Mouse (Mus musculus) leukemia stem cell, adult 10-12 weeks (primary cell): ENCODE measurements around the gene Pik3cd. TPM values are rescaled to one million over a fixed set of nuclear protein-coding genes. Genes with fewer than 3 reads are reported as not detected.

ENCODE experiments used
- polyA plus RNA-seq: library from polyadenylated mRNA; stranded (reverse); fragments of >175 nt; gene quantifications from 2 replicates; pipeline ENCODE4 v1.2.3, GENCODE M21; 2012; ENCODE audit warnings: low replicate concordance

Gene Pik3cd
- 37.1 and 68.7 TPM in 2 replicates for polyA plus RNA-seq

GRCm38 (mm10) chr4:149702210-149702979, at the start of gene Pik3cd:
TSS of gene Pik3cd (minus strand) at chr4:149702571.

DNA sequence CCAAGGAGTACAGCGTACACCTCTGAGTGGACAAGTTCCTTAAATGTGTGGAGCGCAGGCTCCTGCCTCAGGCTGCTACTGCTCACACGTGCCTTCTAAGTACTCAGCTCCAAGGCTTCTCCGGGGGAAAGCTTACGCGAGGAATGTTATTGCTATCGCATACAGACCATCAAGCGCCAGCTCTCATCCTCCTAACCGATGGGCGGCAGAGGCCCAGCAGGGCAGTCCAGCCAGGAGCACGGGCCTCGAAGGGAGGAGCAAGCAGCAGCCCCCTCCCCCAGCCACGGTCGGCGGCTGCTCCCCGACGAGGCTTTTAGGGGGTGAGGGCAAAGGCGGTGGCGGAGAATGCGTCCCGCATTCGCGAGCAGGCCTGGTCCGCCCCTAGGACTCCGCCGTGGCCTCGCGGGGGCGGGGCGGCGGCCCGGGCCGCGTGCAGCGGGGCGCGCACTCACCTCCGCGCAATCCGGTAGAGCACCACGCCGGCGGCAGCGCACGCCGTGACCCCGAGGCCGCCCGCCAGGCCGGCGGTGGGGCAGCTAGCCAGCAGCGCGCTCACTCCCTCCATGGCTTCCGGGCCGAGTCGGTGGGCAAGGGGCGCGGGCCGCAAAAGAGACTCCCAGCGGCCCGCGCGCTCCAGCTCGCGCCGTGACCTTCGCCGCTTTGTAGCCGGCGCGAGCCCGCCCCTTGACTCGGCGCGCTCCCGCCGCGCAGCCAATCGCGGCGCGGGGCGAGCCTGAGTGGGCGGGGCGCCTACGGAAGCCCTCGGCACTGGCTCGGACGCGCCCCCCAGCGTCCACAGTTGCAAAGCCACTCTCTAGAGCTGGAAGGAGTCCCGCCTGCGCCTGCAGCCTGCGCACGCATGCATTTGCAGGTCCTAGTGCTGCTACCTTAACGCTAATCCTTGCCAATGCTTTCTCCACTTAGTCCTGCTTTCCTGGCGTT, 35.3 kb upstream of the Pik3cd start, which contains the start of gene Tmem201:
TSS of gene Tmem201 (minus strand) at position 662 of the 942 bp plus-strand sequence.

Other genes with a start within 250 kb of the Pik3cd start
- gene Rbp7, start 247.6 kb downstream of the Pik3cd start, polyA plus RNA-seq: not detected in 2 replicates
- gene Tmem274, start 225.2 kb downstream of the Pik3cd start, polyA plus RNA-seq: not detected in 2 replicates
- gene Nmnat1, start 217.4 kb downstream of the Pik3cd start, polyA plus RNA-seq: 1.3 and 2.9 TPM in 2 replicates
- 11.8 and 15.3 TPM in 2 replicates for gene Lzic, start 217.3 kb downstream of the Pik3cd start, polyA plus RNA-seq
- 0.55 and 3.0 TPM in 2 replicates for gene Ctnnbip1, start 184.3 kb downstream of the Pik3cd start, polyA plus RNA-seq
- gene Clstn1, start 116.1 kb downstream of the Pik3cd start, polyA plus RNA-seq: 9.5 and 10.6 TPM in 2 replicates
- gene Tmem201, start 35.5 kb upstream of the Pik3cd start, polyA plus RNA-seq: 50.9 and 97.6 TPM in 2 replicates
- 15.3 and 19.2 TPM in 2 replicates for gene Slc25a33, start 71.7 kb upstream of the Pik3cd start, polyA plus RNA-seq